Mouse (Mus musculus): Measurements from ENCODE around the gene Brinp3. TPM values are rescaled to one million over a fixed set of nuclear protein-coding genes. Genes with fewer than 3 reads are reported as not detected.

Brinp3 gene
- not detected in 2 replicates for polyA plus RNA-seq (2012; ENCODE audit: low replicate concordance)

GRCm38 (mm10) chr1:146494681-146495331, at the start of gene Brinp3:
Gene Brinp3, plus strand, starts transcription at chr1:146494760.

